In the genomic region with DNA sequence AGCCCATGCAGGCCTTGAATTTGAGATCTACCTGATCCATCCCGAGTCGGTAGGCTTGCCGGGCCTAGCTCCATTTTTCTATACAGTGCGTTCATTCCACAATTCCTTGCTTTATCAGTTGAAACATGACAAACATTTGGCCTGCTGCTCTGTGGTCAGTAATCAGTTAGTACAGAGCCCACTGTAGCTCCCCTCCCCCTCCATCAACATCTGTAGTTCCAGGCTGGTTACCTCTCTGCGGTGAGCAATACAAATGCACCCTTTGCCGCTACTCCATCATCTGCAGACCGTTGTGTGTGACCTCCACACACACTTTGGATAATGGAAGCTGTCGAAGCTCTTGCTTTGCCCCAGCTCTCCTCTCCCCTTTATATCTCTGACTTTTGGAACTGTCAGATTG, we compare ENCODE assay signal across 34 mouse cellular contexts.
"Had no signal": no experiment of that assay in that cellular context is flagged by ENCODE, and none has a peak within 500 bp of the region (broad histone marks: within the 10 kb centered on the region; RNA-seq: fewer than 3 reads in every experiment).

No protein-coding gene starts in this region.

- DNase-seq: heart, postnatal 10 days; heart, postnatal 14 days; heart, postnatal 36 days; heart, postnatal 4 days; kidney, adult 11 months; kidney, adult 18-20 months; kidney, adult 2 months; kidney, adult 8-10 months; kidney, adult 9 months; kidney, postnatal 10 days; kidney, postnatal 14 days; kidney, postnatal 25 days; kidney, postnatal 36 days; kidney, postnatal 4 days; layer of hippocampus, adult 9-11 months; layer of hippocampus, postnatal 36 days had no signal

- H3K4me1 ChIP-seq: heart, embryonic 12.5 days; heart, embryonic 13.5 days; heart, embryonic 15.5 days had no signal

- H3K27ac ChIP-seq: heart, embryonic 10.5 days; heart, embryonic 13.5 days; heart, embryonic 15.5 days; hindbrain, embryonic 10.5 days; hindbrain, embryonic 12.5 days; hindbrain, embryonic 13.5 days; hindbrain, embryonic 14.5 days; hindbrain, embryonic 15.5 days; hindbrain, postnatal 0 days; intestine, embryonic 15.5 days; kidney, embryonic 15.5 days; kidney, postnatal 0 days; layer of hippocampus, adult 2 months had no signal

- H3K36me3 ChIP-seq: heart, embryonic 10.5 days; heart, embryonic 12.5 days; heart, embryonic 13.5 days; heart, embryonic 15.5 days; hindbrain, embryonic 10.5 days; hindbrain, embryonic 12.5 days; hindbrain, embryonic 13.5 days; hindbrain, embryonic 15.5 days; intestine, embryonic 15.5 days; kidney, embryonic 15.5 days had no signal

- ATAC-seq: hindbrain, postnatal 0 days; inflammation-experienced regulatory T-cells, adult 6 months; intestine, embryonic 15.5 days; intestine, embryonic 16.5 days; intestine, postnatal 0 days had no signal

- H3K27me3 ChIP-seq: heart, embryonic 12.5 days; heart, embryonic 13.5 days; heart, embryonic 15.5 days; hindbrain, embryonic 12.5 days; hindbrain, embryonic 15.5 days; intestine, embryonic 15.5 days; kidney, embryonic 15.5 days had no signal

- H3K4me3 ChIP-seq: heart, embryonic 10.5 days; heart, embryonic 12.5 days; heart, embryonic 13.5 days; heart, embryonic 15.5 days; hindbrain, embryonic 10.5 days; hindbrain, embryonic 12.5 days; hindbrain, embryonic 13.5 days; hindbrain, embryonic 15.5 days; intestine, embryonic 15.5 days; kidney, embryonic 15.5 days; layer of hippocampus, adult 2 months had no signal

- H3K9me3 ChIP-seq: heart, embryonic 10.5 days; heart, embryonic 15.5 days; hindbrain, embryonic 12.5 days; hindbrain, embryonic 13.5 days; hindbrain, embryonic 15.5 days; intestine, embryonic 15.5 days had no signal

- H3K9ac ChIP-seq: heart, embryonic 12.5 days; heart, embryonic 13.5 days; heart, embryonic 15.5 days; hindbrain, embryonic 12.5 days; hindbrain, embryonic 13.5 days; hindbrain, embryonic 14.5 days; hindbrain, embryonic 15.5 days; intestine, embryonic 15.5 days; kidney, embryonic 15.5 days had no signal

- H3K4me2 ChIP-seq: heart, embryonic 11.5 days; heart, embryonic 12.5 days; heart, embryonic 13.5 days; heart, embryonic 15.5 days; hindbrain, embryonic 12.5 days; hindbrain, embryonic 13.5 days; hindbrain, embryonic 14.5 days; hindbrain, embryonic 15.5 days; intestine, embryonic 15.5 days; kidney, embryonic 15.5 days had no signal
